Mouse (Mus musculus) brain, embryonic 18.5 days (tissue): Measurements from ENCODE around the gene Arl16.
"Not testable (repeated sequence)": the region's sequence is repeated elsewhere in the genome, so short reads cannot be mapped to it uniquely, and the experiment has no call there.

Experiments
- DNase-seq: peaks from one replicate; pipeline ENCODE4 v3.0.0-alpha.2; 2012; ENCODE audit warnings: low read depth, low spot score

The Arl16 gene

DNA sequence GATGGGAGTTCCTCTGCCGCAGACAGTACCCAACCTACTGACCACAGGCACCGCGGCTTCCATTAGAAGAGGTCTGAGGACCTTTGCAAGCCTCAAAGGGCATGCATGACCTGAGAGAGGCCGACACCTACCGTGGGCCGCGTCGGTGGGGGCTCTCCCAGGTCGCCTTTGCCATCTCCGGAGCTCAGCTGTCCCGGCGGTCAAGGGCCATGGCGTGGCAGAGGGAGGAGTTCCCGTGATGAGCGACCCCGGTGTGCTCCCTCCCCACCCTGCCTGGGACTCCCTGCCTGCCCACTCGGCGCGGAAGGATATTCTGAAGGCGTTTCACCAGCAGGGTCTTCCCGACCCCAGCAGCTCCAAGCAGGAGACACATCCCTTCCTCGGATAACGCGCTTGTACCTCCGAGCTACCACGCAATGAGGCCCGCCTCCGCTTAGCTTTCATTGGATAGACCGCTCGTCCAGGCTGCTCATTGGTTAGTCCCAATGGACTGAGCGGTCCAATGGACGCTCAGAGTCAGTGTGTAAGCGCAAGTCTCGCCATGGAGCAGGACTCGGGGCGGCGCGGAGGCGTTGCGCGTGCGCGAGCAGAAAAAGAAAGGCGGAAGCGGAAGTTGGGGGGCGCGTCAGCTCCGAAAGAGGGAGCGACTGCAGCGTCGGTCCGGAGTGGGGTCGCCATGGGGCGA lies at the start of gene Arl16:
Gene Arl16, minus strand, starts transcription at position 557 of the 685 bp plus-strand sequence.
- peak; percentile 99 for DNase-seq

DNA sequence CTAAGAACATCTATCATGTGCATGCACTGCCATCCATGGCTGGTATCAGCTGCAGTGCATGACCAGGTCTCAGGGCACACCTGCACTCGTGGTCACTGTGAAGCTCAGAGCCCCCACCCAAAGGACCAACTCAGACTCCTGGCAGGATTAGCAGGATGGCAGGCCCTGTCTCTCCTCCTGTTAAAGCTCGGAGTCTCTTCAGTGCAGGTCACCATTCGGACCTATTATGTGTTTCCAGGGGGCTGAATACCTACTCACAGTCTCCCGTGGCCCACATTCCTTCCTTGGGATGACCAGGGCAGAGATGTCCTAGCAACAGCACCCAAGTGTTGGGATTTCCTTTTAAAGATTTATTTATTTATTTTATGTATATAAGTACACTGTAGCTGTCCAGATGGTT lies 49.7 kb upstream of the Arl16 start:
- DNase-seq, result no peak

DNA sequence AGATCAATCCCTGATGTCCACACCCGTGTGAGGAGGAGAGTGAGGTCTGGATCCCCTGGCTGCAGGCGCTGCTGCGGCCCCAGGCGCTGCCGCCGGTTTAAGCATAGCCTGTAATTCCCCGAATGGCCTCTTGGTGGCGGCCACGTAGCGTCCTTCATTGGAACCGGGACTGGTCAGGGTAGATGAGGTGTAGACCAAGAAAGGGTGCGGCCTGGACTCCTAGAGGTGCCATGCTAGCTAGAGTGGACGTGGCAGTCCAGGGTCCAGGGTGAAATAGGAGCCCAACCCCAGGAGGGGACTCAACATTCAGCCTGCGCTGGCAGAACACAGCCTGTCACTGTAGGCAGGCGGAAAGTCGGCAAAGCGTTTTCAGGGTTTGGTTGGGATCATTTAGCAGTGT lies 48.2 kb upstream of the Arl16 start:
- no peak for DNase-seq

DNA sequence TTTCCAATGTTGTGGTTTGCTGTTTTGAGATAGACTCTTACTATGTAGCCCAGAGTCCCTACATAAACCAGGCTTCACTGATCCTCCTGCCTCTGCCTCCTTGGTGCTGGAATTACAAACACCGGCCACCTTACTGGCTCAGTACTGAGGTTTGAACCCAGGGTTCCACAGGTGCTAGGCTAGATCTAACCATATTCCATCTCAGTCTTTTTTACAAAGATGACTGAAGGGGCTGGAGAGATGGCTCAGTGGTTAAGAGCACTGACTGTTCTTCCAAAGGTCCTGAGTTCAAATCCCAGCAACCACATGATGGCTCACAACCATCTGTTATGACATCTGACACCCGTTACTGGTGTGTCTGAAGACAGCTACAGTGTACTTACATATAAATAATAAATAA lies 46.9 kb upstream of the Arl16 start:
- not testable (repeated sequence) for DNase-seq

DNA sequence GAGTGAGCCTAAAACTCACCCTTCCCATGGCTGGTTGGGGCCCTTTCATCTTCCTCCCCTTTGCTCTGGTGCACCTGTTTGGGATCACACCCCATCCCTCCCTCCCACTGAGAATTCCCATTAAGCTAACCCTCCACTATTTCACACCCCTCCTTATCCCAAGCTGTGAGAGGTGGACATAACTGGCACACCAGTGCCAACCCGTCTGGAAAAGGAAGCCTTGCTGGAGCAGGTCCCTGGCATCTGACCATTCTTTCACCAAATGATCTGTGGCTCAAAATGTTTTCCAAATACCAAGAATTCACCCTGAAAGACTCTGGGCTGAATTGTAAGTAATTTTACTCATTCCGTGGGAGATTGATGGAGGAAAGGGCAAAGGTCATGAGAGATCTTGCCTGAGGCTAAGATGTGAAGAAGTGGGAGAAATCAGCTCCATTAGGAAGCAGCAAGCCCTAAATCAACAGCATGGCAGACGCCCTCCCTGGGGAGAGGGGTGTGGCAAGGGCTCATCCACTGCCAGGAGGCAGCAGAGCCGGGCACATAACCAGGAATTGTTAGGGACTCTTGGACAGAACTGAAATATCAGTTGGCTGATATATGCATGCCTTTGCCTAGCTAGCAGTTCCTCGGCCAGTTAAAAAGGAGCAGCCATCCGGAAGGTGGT lies 45.5 kb upstream of the Arl16 start:
- no peak for DNase-seq

DNA sequence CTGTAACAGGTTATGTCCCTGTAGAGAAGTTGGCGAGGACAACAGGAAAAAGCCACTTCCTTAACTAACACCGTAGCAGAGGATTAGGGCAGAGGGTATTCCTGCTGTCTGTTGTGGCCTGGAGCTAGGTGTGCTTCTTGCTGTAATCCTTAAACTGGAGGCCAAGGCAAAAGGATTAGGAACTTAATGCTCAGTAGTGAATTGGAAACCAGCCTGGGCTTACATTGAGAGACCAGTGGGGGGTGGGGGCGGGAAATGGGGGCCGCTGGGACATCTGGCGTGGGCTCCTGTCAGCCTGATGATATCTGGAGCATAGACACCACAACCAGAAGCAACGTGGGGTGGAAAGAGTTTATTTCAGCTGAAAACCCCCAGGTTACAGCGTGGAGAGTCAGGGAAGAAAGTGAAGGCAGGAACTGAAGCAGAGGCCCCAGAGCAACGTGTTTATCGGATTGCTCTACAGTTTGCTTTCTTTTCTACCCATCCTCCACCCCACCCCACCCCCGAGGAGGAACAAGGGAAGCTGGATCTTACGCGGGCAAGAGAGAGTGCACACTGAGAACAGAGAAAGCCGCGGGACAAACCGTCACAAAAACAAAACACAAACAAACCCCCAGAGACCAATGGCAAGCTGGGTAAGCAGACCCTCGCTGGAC lies 43.1 kb upstream of the Arl16 start:
- DNase-seq, result no peak

DNA sequence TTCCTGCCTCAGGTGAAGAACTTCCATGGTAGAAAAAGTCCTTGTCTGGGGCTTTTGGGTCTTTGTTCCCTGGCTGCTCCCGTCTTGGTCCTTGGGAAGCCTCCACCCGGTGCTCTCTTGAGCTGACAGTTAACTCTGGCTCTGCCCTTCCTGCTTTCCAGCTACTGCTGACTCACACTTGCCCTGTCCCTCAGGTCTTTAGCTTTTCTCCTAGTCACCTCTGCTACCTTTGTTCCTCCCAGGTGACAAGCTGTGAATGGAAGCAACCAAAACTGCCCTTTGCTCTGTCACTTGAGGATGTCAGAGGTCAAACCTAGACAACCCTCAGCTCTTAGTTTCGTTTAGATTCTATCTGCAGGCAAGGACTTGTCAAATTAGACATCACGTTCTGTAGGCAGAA lies 42.5 kb upstream of the Arl16 start:
- DNase-seq, result no peak

DNA sequence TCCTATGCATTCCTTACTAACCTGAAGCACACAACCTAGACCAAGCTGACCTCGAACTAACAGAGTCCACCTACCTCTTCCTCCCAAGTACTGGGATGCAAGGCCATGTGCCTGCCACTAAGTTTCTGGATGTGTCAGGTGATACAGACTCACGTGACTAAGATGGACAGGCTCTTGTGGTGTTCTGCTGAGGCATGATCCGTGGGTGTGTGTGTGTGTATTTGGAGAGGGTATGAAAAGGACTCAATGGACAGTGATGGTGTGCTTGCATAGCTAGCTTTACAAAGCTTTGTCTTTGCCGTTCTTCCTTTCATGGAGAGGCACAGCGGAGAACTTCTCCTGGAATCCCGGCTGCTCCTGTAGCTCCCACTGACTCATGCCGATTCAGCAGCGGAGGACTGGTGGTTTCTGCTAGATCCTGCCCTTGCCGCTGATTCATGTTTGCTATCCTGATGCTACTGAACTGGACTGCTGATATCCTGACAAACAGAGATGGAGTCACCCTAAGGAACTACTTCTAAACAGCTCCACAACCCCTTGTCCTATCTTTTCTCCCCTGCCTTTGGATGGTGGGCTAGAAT lies 41.0 kb upstream of the Arl16 start:
- DNase-seq, result no peak

DNA sequence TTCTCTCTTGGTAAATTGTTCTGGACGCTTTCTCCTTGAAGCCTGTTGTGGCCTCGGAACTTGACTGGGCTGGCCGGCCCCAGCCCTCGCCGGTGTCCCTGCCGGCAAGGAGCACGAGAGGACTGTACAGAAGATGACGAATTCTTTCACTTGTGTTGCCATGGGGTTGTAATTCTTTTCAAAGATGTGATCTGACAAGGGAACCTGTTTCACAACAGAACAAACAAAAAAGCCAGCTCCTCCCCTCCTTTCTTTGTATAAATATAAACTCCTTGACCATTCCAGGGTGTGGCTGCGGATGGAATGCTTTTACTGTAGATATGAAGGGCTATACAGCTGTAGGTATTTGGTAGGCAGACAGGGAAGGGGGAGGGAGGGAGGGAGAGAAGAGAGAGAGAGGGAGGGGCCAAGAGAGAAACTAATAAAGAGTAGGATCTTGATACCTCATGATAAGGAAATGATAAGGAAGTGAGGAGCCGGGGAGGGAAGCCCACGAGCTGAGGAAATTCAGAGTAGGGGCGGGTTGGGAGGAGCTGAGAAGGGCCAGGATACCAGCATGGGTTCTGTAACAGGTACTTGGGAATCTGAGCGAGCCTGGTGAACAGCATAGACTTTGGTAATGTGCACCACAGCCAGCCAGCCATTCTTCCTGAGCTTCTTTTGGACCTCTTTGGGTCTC lies 40.3 kb upstream of the Arl16 start:
- DNase-seq, result no peak

DNA sequence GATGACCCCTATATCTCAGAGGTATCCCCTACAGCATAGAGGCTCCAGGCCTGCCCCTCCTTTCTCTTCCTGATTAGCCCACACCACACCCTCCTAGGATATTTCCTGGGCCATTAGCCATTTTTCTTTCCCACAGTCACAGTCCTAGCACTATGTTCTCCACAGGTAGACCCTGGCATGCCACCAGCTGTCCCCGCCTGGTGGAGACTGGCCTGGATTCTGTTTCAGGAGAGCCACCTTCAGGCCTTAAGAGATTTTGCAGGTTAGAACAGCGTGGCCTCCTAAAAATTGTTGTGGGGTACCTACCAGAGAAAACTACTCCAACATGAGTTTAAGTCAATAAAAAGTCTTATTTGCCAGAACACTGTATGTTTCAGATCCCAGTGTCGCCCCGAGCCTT lies 39.5 kb upstream of the Arl16 start:
- no peak for DNase-seq

DNA sequence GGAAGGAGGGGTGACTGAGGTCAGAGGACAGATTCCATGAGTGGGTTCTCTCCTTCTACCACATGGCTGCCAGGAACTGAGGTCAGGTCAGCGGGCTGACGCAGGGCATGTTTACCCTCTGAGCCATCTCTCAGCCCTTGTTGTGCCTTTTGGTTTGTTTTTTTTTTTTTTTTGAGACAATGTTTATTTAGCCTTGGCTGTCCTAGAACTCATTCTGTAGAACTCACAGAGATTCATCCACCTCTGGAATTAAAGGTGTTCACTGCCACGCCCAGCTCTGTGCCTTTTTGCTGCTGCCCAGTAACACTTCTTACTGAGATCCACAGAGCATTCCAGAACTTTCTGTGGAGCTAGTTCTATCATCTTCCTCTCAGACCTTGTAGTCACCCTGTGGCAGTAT lies 38.3 kb upstream of the Arl16 start:
- no peak for DNase-seq

DNA sequence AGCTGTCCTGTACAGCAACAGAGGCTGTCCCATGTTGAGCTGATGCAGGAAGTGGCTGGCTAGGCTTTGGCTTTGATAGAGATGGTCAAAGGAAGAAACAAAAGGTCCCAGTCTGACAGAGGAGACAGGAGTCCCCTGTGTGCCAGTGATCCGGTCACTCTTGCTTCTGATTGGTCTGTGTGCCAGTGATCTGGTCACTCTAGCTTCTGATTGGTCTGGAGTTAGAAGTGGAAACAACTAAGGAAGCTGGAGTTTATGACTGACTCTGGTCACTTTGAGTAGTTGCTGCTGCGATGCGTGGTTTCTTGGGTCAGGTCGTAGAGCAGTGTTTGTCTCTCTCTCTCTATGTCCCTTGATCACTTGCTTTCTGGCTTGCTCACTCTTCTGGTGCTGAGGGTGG lies 34.3 kb upstream of the Arl16 start:
- no peak for DNase-seq

DNA sequence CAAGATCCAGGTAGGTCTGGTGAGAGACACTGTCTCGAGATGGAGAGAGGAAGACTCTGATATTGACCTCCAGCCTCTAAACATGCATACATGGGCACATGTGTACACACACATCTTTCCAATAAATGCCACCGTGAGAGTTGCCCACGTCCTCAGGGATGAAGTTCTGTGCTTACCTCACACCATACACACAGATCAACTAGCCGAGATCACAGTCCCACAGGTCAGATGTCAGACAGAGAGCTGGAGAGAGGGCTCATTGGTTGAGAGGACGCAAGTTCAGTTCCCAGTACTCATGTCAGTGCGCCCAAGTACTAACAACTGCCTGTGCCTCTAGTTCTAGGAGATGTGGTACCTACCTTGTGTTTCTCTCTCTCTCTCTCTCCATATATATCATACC lies 33.6 kb upstream of the Arl16 start:
- DNase-seq, result no peak

DNA sequence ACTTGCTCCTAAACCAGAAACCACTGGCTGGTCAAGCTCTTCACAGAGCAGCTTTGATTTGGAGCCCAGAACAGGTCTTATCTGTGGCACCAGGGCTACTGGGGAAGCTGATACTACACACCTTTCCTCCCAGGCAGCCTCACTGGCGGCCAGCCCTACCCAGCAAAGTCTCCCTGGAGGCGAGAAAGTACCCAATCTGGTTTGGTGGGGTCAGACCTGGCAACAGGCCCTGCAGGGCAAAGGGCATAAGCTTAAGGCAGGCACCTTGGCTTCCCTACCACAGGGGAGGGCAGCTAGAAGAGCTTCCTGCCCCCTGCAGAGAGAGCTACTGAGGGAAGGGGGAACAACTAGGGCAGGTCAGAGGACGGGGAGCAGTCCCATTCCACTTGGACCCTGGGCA lies 33.0 kb upstream of the Arl16 start:
- DNase-seq, result no peak

DNA sequence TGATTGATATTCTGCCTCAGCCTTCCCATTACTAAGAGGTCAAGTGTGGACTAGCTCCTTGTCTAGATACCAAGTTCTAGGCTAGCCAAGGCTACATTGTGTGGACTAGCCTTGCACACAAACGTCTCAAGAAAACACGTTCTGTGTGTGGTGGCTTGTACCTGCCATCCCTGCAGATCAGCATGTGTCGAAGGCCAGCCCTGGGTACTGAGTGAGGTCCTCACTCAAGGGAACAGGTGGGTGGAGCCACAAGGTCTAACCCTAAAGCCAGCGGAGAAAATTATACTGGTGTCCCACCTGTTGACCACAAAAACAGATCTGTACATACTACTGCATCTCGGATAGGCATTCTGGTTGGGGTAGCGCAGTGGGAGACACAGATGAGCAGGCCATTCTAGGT lies 32.5 kb upstream of the Arl16 start:
- DNase-seq, result no peak

DNA sequence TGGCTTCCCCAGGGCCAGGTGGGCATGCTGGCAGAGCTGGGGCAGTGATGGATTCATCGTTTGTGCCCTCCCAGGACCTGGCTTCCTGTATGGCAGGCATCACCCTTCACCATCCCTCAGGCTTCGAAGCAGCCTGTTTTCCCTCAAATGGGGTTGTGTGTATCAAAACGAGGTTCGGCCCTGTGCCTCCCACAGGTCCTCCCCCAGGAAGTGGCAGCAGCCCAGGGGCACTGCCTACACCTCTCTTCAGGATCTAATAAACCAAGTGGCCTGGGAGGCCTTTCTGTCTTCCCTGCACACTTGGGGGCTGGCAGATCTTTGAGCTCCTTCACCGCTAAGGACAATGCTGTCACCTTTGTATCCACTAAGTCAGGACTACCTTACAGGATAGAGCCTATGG lies 31.5 kb upstream of the Arl16 start:
- DNase-seq, result no peak

DNA sequence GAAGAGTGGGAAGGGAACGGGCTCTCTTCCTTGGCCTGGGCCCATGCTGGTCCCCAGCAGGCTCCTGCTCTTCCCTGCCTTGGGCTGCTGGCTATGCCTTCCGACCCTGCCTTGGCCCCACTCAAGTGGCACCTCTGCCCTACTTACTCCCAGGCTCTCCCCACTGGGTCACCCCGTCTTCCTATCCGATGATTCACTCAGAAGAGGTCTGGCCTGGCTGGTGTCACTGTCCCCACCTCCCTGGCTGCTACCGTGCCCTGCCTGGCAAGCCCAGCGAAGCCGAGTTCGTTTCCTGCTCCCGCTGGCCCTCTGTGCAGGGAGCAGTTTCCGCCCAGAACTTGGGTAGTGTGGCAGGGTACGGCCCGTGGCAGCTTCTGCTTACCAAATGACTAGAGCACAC lies 30.8 kb upstream of the Arl16 start:
- no peak for DNase-seq

DNA sequence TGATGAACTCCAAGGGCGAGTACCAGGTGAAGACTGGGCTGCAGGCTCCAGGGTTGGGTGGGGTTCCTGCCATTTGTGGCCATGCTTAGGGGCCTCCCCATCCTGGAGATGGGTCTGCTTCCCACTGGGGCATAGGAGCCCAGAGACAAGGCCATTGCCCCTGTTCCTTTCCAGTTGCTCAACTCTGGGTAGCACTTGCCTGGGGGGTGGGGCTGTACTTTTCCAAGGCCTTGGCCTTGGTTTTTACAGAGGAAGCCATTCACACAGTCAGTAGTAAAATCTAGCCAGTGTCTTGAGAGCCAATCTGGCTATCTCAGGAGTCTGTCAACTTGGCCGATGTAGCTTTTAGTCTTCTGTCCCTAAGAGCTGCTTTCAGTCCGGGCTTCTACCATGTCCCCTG lies 30.0 kb upstream of the Arl16 start:
- DNase-seq, result no peak

DNA sequence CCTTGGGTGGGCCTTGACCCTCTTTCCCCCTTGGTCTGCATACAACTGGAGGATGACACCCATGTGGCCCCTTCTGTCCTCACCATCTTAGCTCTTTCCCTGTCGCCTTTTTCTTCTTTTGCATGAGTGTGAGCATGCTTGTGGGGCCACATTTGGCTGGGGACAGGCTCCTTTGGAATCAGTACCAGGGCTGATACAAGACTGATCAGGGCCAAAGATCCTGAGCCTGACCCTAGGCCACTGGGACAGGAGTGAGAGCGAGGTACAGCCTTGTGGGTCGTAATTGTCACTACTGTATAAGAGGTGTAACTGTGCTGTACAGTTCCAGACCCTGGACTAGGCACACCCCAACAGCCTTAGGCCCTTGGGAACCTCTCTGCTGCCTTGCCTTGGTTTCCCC lies 26.5 kb upstream of the Arl16 start:
- no peak for DNase-seq

DNA sequence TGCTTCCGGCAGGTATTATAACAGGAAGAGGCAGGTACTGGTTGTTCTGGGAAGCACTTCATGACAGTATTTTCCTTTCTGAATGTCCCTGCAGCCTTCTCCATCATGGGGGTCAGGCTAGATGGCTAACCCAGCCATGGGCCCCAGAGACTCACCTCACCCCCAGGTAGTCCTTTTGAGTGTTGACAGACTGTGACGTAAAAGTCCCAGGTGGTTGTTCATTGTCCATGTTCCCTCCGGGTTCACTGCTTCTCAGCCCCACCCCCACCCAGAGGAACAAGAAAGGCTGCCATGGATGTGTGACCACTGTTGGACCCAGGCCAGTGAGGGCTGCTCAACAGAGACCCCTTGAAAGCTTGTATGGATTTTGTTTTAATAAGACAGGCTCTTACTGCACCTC lies 25.9 kb upstream of the Arl16 start:
- no peak for DNase-seq

DNA sequence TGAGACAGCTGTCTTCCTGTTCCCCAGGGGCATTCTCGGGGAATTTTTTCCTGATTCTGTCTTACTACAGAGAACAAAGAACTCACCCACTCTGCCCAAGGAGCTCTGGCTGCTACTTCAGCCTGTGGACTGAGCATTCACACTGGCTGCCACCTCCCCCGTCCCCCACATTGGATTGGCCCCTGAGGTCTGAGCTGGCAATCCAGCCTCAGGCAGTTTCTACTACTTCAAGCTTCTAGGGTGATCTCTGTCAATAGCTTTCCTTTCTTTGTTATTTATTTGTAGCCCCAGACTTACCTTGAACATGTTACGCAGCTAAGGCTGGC lies 25.4 kb upstream of the Arl16 start:
- no peak for DNase-seq
